Mouse (Mus musculus) testis, postnatal 14 days (tissue): Measurements from ENCODE around the gene Gucy2e.

Experiments used
- DNase-seq: peaks from one replicate; pipeline ENCODE4 v3.0.0; 2021; ENCODE audit warnings: low spot score

The Gucy2e gene

DNA sequence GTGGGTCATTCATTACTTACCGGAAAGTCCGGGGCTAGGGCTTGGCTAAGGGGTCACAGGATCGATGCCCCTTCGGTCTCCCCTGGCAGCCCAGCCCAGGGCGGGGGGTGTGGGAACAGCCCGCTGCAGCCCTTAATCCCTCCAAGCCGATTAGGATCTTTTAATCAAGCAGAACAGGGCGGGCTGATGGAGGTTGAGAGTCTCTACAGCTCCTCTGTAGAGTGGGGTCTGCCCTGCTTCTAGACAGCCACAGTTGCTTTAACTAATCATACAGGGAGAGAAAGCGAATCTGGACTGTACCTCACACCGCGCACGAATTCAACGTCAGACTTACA lies at the start of gene Gucy2e:
Gene Gucy2e (minus strand): TSS at position 111 of the 335 bp plus-strand sequence.
- no peak for DNase-seq

DNA sequence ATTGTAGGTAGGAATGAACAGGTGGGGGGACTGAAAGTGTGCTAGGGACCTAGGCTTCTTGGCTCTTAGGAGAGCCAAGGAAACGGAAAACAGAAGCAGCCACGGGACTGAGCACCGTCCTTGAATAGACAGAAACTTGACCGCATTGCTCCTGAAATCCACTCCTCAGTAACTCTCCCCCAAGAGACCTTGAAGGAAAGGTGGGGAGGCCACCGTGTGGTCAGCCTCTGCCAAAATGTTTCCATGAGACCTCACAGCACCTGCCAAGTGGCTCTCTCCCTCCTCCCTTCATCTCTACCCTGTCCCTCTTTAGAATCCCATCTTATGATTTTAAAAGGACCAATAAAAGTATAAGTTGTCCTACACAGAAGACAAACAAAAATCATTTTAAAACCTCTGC lies 40.4 kb upstream of the Gucy2e start:
- no peak for DNase-seq

DNA sequence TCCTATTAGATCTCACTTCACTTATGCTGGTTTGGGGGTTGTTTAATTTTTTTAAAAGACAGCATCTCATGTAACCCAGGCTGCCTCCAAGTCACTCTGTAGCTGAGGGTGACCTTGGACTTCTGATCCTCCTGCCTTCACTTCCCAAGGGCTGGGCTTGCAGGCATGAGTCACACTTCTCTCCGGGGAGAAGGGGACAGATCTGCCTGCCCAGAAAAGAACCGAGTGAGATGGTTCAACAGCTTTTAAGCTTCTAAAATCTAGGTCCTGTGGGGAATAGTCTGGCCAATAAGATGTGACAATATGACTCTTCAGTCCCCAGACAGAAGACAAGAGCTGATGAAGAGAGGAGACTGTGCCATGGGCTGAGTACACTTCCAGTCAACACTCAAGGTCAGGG lies 39.2 kb upstream of the Gucy2e start:
- DNase-seq: no peak

DNA sequence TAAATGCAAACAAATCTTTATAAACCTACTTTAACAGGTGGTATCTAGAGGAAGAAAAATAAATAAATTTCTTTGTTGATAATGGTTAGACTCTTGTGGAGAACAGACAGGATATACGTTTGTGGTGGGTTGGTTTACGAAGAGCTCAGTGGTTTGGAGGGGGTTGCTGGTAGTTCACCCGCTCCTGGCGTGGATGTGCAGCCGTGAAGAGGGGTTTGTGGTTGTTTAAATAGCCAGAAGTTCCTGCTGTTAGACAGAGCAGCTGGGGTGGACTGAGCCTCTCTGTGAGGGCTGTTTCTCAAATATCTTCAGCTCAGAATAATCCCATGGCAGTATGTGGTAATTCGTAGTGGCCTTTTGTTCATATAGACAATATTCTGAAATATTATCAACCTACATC lies 38.8 kb upstream of the Gucy2e start:
- no peak for DNase-seq

DNA sequence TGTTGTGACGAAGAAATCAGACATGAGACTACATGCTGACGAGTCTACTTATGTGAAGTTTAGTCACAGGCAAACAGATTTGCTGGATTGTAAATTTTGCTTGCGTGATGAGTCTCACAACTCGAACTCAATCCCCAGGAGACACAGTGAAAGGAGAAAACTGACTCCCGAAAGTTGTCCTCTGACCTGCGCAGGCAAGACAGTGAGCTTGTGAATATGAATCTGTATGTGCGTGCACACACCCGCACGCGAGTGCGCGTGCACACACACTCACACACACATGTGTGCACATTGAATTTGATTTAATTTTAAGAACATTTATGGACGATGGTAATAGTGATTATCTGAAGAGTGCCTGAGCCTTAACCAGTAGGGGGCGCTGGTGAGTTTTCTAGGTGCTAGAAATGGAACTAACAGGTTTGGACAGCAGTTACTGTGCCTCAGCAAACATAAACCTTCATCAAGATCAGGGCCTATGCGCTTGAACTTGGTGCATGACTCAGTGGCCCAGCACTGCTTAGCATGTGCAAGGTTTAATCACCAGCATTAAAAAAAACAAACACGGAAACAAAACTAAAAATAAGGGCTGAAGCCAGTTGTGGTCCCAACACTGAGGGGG lies 35.4 kb upstream of the Gucy2e start:
- DNase-seq: peak; percentile 53

DNA sequence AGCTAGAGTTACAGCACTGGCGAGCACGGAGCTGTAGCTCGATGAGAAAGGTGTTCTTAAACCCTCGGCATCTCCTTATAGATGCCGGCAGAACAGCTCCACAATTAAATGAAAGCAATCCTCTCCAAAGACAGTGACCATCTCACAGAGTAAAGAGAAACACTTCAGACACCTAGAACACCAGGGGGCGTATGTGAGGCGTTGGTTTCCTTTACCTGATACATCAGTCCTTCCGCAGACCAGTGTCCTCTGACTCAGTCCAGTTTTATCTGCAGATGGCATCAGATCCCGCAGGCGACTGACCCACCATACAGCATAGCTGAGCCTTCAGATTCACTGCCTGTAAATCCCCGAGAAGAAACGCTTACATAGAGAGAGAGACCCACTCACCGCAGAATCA lies 32.7 kb upstream of the Gucy2e start:
- no peak for DNase-seq

DNA sequence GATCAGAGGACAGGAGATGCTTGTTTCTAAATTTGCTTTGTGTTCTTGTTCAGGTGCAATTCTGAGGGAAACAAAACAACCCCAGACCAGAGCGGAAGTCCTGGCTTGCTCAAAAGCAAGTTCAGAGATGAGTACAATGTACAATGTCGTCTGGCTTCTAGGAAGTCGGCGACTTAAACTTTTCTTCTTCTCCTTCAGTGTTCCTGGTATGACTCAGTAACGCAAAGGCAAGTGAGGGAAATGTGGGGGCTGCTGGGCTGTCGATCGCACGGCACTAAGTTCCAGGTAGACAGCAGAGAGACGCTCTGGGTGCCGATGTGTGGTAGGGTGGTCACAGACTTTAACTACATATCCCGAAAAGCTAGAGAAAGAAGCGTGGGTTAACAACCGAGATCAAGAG lies 31.3 kb upstream of the Gucy2e start:
- DNase-seq: no peak

DNA sequence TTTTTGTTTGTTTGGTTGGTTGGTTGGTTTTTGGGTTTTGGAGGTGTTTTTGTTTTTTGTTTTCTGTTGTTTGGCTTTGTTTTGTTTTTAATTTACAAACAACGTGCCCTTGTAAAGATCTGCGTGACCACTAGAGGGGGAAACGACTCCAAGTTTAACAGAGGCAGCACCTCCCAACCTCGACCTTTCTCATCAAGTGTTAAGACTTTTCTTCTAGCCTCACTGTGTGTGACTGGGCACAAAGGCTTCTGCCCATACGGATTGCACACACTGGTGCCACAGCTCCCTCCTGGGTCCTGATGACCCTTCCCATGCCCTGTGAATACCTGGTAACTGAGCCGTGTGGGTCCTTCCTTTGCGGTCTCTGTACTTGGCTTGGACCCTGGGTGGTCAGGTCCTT lies 30.5 kb upstream of the Gucy2e start:
- DNase-seq: no peak

DNA sequence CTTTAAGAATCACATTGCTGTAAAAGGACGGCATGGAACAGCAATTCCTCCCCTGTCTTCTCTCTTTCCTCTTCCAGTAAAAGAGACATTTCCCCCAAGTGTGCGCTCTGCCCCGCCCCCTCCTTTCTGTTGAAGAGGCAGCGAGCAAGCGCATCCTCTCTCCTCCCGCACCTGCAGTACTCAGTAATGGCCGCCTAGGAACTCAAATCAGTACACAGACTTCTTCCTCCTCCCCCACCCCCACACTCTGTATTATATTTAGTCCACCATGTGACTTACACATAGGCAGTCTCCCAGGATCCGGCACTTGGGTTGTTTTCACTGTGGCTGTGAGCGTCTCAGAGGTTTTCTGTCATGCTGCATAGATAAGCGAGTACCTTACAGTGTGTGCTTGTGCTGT lies 29.4 kb upstream of the Gucy2e start:
- no peak for DNase-seq

DNA sequence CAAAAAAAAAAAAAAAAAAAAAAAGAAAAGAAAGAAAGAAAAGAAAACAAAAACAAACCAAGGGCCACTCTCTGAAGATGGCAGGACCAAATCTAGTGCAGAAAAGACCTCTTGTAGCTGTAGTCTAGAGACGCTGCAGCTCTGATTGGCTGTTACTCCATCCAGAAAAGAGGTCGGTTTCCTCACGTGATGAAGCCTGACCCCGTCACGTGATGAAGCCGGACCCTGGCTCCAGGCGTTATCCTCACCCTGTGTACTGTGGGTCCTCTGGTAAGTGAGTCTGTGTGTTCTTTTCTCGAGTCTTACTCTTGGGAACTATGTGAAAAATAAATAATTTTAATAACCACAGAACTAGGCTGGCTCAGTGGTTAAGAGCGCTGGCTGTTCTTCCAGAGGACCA lies 28.6 kb upstream of the Gucy2e start:
- DNase-seq: no peak

DNA sequence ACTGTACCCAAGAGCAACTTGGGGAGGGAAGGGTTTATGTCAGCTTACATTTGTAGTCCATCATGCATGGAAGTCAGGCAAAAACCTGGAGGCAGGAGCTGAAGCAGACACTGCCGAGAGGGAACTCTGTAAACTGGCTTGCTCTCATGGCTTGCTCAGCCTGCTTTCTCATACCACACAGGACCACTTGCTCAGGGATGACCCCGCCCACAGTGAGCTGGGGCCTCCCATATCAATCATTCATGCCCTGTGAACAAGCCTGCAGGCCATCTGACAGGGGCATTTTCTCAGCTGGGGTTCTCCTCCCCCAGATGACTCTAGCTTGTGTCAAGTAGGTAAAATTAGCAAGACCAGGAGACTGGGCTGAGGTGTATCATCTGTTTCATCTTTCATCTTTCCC lies 27.4 kb upstream of the Gucy2e start:
- DNase-seq: no peak

DNA sequence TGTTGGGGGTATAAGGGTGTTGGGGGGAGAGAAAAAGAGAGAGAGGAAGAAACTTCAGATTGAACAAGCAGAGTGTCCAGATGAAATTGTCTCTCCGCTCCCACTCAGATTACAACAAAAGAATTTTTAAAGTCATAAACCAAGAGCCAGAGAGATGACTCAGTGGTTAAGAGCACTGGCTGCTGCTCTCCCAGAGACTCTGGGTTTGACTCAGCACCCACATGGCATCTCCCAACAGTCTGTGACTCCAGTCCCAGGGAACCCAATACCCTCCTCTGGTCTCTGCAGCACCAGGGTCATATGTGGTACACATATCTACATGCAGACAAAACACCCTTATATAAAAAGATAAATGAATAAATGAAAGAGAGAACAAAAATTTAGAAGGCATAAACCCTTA lies 23.3 kb upstream of the Gucy2e start:
- no peak for DNase-seq

DNA sequence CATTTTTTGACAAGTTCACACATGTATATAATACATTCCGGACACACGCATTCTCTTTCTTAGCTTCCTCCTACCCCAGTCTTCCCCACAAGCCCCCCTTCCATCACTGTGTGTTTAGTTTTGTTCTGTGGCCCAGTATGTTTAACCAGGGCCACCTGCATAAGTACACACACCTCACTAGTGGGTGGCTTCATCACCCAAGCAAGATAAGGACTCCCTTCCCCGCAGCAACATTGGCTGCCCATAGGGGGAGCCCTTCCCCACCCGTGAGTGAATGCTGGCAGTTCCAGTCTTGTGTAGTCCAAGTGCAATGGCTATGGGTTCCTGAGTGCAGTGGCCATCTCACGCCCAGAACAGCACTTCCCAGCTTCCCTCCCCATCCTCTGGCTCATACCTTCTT lies 21.5 kb upstream of the Gucy2e start:
- DNase-seq: no peak

DNA sequence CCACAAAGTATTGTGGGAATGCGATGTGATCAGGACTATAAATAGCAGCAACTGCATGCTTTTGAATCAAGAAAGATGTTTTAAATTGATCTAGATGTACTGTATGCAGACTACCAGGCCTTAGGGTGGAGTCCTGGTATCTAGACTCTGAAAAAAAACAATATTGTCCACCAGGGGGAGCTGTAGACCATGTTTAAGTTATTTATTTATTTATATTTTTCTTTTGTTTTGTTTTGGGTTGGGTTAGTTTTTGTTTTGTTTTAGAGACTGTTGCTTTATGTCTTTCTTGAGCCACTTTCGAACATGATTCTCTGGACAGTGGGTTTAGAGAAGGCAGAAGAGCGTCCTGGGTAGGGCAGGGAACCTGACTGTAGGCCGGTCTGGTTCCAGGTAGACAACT lies 21.0 kb upstream of the Gucy2e start:
- DNase-seq: no peak

DNA sequence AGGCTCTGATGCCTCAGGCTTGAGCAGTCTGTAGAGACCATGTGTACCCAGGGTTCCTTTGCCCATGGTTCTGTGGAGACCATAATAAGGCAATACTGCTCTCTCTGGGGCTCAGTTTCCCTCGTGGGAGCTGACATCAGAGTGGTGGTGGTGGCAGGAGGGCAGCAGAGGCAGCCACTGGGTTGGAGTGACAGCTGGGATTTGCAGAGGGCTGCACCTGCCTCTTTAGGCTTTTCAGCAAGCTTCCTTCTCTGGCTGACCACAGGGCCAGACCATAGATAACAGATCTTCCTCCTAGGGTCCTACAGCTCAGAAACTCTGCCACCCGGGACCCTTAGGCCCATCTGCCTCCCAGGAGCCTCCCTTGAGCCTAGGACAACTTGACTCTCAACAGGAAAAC lies 20.2 kb upstream of the Gucy2e start:
- no peak for DNase-seq

DNA sequence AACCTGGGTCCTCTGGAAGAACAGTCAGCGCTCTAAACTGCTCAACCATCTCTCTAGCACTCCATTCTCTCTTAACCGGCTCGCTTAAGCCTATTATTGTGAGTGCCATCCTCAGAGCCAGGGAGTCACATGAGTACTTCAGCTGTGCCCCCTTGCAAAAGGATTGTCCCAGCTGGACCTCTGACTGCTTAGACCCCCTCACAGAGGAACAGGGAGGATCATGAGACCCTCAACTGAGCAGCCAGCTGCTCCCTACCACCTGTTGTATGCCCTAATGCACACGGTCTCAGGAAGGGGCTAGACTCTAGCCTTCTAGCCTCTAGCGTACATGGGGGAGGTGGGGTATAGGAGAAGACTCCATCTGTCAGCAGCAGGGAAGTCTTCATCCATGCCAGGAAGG lies 18.0 kb upstream of the Gucy2e start:
- no peak for DNase-seq

DNA sequence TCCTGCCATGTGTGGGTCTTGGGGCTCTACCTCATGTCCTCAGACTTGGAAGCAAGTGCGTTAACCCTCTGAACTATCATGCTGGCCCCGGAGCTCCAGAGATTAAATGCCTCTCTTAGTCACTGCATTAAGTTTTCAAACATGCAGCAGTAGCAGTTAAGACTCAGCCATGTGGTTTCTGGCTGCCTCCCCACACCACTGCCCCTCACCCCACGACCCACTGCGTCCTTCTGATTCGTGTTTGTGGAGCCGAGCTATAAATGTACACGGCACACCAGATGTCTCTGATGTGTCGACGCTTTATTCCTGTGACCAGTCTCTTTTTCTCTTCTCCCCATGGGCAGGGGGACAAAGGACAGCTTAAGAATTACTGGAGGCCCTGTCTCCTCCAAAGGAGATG lies 16.3 kb upstream of the Gucy2e start:
- no peak for DNase-seq

DNA sequence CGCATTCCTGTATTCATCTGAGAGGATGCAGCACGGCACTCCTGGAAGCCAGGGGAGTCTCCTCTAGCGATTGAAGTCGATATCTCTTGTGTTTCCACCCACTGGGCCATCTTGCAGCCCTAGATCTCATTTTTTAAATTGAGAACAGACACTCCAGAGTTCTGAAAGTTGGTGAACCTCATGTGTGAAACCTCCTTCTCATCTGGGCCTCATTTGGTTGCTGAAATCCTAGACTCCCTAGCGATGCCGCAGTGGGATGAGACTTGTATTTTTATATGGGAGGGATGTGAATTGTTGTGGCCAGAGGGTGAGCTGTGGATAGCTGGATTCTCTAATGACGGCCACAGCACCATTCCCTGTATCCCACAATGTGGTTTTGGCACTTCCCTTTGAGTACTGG lies 15.1 kb upstream of the Gucy2e start:
- no peak for DNase-seq

DNA sequence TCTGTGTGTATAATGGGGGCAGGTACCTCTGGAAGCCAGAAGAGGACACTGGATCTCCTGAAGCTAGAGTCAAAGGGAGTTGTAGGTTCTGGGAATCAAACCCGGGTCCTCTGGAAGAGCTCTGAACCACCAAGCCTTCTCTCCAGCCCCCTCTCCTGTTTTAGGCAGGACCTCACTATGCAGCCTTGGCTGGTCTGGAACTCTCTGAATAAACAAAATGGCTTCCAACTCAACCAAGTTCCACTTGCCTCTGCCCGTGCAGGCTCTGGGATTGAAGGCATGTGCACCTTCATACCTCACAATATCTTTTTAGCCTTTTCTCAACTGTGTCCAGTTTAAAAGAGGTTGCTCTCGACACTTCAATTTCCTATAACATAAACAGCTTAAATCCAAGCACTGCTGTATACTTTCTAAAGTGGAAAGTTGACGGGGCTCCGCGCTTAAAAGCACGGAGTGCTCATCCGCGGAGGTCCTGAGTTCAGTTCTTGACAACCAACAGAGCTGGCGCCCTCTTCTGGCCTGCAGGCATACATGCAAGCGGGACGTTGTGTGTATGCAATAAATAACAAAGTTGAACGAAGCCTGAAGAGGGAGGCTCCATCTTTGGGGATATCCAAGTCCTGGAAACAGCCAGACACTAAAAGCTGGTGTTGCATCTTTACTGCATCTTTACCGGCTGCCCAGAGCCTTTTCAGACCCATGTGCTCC lies 14.5 kb upstream of the Gucy2e start:
- DNase-seq: peak; percentile 65

DNA sequence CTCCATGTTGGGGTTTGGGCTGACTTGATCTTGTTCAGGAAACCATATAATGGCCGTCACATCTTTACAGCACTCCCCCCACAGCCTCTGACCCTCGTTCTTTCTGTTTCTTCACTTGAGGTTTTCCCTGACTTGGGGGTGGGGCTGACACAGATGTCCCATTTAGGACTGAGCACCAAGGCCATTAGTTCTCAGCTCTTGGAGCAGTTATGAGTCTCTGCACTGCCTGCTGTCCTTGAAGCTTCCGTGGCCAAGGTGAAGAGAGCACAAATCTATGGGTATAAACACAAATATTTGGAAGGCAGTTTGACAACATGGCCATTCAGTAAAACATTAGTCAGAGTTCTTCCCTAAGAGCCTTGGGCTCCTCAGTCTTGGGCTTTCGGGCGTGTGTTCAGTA lies 13.3 kb upstream of the Gucy2e start:
- no peak for DNase-seq

DNA sequence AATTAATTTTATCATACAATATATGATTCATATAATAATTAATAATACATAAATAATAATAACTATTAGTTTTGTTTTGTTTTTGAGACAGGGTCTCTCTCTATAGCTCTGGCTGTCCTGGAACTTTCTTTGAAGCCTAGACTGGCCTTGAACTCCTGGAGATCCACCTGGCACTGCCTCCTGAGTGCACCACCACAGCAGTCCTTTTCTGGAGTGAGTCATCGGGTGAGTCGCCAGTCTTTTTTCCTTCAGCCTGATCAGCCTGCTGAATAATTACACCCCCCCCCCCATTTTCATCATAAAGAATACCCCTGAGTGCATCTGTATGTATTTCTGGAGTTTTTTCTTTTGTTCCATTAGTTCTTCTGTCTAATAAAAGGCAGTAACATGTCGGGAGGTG lies 12.3 kb upstream of the Gucy2e start:
- DNase-seq: no peak

DNA sequence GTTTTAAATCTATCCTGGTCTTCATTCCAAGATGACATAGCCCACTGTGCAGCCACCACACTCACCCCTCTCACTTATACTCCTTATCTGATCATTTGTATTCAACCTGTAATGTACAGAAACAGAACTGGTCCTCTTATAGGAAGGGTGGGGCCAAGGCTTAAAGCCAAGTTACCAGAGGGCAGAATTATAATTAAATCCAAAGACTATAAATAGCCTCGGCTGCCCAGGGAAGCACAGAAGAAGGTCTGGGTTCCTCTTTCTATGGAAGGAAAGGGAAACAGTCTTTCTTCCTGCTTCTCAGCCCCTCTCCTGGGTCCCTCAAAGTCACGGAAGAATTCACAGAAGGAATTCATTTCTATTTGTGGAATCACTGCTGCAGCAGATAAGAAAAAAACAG lies 8.8 kb upstream of the Gucy2e start:
- no peak for DNase-seq

DNA sequence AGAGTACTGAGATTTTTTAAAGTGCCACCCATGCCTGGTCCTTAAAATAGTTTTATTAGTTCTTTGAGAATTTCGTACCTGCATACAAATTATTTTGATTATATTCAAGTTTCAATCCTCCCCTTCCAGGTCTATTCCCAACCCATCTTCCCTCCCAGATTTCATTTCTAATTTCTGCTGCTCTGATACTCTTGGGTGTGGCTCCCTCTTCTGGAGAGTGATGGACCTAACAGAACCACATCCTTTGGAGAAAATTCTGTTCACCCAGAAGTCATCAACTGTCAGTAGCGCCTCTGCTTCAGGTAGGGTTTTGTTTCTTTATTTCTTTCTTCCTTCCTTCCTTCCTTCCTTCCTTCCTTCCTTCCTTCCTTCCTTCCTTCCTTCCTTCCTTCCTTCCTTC lies 8.1 kb upstream of the Gucy2e start:
- DNase-seq: no peak
